Mouse (Mus musculus): Measurements from ENCODE around the gene Tle4.
"Not testable (repeated sequence)": the region's sequence is repeated elsewhere in the genome, so short reads cannot be mapped to it uniquely, and the experiment has no call there.

Gene Tle4

GRCm38 (mm10) chr19:14597917-14598689 lies at the start of gene Tle4:
Tle4 (minus strand) TSS chr19:14598051.
- DNase-seq (ENCODE audit: low spot score): peak; percentile 100

DNA sequence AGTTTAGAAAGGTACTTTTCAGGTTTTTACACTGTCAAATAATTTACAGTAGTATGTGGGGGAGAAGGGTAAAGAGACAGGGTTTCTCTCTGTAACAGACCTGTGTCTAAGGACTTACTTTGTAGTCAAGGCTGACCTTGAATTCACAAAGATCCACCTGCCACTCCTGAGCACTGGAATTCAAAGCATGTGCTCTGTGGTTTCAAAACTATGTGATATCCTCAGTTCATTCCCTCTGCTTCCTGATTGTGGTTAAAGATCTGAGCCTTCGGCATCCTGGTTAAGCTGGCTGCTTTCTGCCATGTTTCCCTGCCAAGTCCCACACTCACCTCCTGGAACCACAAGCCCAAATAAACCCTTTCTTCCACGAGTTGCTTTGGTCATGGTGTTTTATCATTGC lies 47.8 kb upstream of the Tle4 start:
- no peak for DNase-seq (ENCODE audit: low spot score)

DNA sequence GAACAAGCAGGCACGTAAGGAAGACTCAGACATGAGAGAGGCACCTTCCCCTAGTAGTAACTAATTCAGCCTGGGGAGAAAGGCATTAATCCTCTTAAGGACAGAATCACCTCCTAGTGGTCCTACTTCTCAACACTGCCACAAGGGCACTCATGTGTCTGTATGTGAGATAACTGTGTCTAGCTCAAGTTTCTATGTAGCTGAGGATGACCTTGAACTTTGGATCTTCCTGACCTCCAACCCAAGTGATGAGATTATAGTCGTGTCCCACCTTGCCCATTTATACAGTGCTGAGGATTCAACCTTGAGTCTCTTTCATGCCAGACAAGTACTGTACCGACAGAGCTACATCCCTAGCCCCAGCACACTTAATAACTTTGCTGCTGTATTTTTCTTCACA lies 46.9 kb upstream of the Tle4 start:
- no peak for DNase-seq (ENCODE audit: low spot score)

GRCm38 (mm10) chr19:14643091-14643490 lies 45.2 kb upstream of the Tle4 start:
- not testable (repeated sequence) for DNase-seq (ENCODE audit: low spot score)

- DNase-seq (ENCODE audit: low spot score): no peak
Observed at GRCm38 (mm10) chr19:14642663-14643062, 44.8 kb upstream of the Tle4 start.

GRCm38 (mm10) chr19:14635213-14635928 lies 37.5 kb upstream of the Tle4 start:
- DNase-seq (ENCODE audit: low spot score): no peak

GRCm38 (mm10) chr19:14623355-14623754 lies 25.5 kb upstream of the Tle4 start:
- no peak for DNase-seq (ENCODE audit: low spot score)

GRCm38 (mm10) chr19:14620534-14620933 lies 22.7 kb upstream of the Tle4 start:
- DNase-seq (ENCODE audit: low spot score): no peak

DNA sequence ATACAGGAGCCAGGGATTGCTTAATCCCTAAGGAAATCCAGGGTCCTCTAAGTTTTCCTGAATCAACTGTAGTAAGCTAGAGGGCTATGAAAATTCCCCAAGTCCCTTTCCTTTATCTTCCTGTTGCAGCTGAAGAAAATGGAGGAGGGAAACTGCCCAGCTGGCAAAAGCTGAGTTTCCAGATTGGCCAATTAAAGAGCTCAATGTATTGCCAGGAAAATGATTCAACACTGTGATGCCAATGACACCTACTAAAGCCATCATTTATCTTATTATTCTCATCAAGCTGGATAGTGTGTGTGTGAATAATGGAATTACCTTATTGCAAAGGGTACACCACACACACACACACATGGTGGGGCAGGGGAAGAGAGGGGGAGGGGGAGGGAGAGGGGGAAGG lies 22.0 kb upstream of the Tle4 start:
- no peak for DNase-seq (ENCODE audit: low spot score)

GRCm38 (mm10) chr19:14614816-14615215 lies 17.0 kb upstream of the Tle4 start:
- no peak for DNase-seq (ENCODE audit: low spot score)

GRCm38 (mm10) chr19:14610542-14611317 lies 12.9 kb upstream of the Tle4 start:
- DNase-seq (ENCODE audit: low spot score): no peak

GRCm38 (mm10) chr19:14600841-14601240 lies 3.0 kb upstream of the Tle4 start:
- no peak for DNase-seq (ENCODE audit: low spot score)

DNA sequence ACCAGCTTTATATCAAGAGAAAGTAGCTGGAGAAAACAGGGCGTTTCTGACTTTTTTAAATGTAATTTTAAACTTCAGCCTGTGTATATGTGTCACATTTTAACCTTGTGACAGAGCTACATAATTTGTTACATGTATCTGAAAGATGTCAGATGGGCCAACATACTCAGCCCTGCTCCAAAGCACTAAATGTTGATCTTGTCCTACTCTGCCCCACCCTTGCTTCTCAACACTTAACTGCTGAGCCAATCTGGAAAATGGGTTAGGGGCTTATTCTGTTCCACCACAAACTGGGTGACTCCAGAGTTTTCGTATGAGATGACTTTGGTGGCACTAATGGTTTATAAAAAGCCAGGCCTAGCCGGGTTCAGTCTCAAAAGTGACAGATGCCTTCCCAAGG lies 2.5 kb upstream of the Tle4 start:
- DNase-seq (ENCODE audit: low spot score): no peak

GRCm38 (mm10) chr19:14599851-14600251 lies 2.0 kb upstream of the Tle4 start:
- DNase-seq (ENCODE audit: low spot score): no peak

DNA sequence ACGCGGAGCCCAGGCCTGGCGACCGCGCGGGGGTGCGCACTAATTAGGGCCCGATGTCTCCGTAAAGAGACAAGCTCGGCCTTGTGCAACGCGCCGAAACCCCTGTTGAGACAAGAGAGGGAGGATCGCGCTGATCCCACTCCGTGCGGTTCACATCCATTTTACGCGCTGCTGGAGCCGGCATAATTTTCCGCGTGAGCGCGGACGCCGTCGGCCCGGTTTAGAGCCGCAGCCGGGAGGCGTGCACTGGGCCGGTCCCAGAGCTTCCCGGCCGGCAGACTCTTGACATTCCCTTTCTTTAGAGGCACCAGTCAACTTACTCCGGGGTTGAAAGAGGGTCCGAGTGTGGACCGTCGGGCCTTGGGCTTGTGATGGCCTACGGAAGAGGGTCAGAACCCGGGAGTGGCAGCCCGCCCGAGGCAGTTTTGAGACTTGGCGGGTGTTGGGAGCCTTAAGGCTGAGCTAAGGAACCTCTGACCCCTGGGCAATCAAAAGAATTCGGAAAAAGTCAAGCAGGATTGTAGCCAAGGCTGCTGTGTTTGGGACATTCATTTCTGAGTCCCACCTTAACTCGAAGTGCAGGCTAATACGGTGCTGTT lies 938 bp upstream of the Tle4 start:
- no peak for DNase-seq (ENCODE audit: low spot score)

DNA sequence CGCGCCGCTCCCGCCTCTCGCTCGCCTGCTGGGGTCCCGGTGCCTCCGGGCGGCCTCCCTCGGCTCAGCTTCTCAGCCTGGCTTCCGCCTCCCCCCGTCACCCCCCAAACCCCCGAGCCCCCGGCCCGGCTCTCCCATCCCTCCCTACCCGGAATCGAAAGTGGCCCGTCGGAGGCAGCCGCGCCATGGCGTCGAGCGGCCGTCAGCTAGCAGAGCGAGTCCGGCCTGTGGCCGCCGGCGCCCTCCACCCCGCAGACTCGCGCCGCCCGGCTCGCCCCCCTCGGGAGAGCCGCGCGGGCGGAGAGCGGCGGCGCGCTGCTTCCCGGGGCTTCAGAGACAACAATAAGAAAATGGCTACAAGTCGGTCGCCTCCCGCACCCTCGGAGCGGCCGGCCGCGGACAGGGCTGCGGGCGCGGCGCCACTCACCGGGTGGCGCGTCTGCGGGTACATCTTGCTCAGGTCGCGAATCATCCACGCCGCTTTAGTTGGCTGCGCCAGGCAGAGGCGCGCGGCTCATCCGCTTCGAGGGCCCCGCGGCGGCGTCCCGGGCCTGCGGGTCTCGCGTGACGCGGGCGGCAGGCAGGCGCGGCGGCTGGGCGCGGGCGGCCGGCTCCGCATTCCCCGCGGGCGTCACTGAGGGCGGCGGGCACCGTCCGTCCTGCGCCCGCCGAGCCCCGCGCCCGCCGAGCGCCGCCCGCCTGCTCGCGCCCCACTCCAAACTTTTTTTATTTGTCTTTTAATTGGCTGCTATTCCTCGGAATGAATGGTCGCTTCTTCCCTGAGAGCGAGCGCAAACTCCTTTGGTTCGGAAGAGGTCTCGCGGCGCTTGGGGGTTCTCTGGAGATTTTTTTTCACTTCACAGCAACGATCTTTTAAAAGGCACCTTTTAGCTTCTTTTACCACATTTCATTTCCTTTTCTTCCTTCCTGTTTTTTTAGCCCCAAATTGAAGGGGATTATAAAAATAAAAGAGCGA lies 622 bp downstream of the Tle4 start:
- DNase-seq (ENCODE audit: low spot score): no peak

DNA sequence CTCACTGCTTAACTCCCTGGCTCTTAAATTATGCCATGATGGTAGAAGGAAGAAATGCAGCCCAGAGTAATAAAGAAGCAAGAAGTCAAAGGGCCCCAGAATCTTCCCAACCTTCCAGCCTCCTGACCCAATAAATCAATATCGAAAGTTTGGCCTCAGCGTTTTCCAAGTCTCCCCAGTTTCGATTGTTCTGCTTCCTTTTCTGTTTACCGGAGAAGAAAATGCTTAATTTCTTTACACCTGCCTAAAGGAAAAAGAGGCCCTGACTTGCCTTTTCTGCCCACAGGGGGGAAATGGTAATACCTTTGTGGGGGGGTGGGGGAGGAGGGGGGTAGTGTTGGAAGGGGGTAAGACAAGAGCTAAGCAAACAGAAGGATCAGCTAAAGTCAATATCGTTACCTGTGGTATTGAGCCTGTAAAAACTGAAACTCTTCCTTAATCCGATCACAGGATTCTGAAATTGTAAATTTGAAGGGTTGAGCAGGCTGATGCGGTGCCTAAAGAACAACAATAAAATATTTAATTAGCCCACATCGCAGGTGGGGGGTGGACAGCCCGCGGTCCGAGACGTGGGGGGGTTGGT lies 1.4 kb downstream of the Tle4 start:
- no peak for DNase-seq (ENCODE audit: low spot score)

GRCm38 (mm10) chr19:14595390-14595997 lies 2.4 kb downstream of the Tle4 start:
- DNase-seq (ENCODE audit: low spot score): no peak

GRCm38 (mm10) chr19:14594537-14594936 lies 3.3 kb downstream of the Tle4 start:
- DNase-seq (ENCODE audit: low spot score): no peak

- no peak for DNase-seq (ENCODE audit: low spot score)
Observed at GRCm38 (mm10) chr19:14591809-14592535, 5.9 kb downstream of the Tle4 start.
